7 mouse cellular contexts compared by ENCODE assay signal in the genomic region with DNA sequence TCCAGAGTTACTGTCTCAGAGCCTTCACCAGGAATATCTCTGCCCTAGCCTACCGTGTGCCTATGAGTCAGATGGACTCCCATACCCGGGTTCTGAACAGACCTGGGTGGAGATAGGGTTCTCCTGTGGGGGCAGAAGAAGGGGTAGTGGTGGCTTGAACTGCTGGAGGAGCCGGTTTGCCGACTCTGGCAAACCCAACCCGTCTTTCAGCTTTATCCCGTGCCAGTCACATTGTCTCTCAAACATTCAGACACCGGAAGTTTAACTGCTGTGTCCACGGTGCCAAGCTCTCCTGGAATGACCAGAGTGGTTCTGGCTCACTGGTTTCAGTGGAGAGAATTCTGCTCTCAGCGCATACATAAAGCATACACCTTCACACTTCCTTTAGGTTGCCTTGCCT. TPM values are rescaled to one million over a fixed set of nuclear protein-coding genes. Genes with fewer than 3 reads are reported as not detected.
DNase-seq lines count a peak whose midpoint lies in the region; ATAC-seq and TF ChIP-seq lines count a peak whose summit lies in the region.

No protein-coding gene starts in this region.

- peak overlapping the region; percentile 97 for H3K4me2 ChIP-seq in lung, postnatal 0 days (replicated peaks; ENCODE audit: low read depth, low read length)
- peak overlapping the region; percentile 92 for H3K4me2 ChIP-seq in forebrain, embryonic 11.5 days (ENCODE audit: low read depth, low read length, severe bottlenecking)
- H3K4me2 ChIP-seq in neural tube, embryonic 15.5 days: peak overlapping the region; percentile 85

- H3K27me3 ChIP-seq in lung, postnatal 0 days (replicated peaks; ENCODE audit: insufficient read depth, low read length): no peaks in the 10 kb centered on the region
- no peaks in the 10 kb centered on the region for H3K27me3 ChIP-seq in forebrain, embryonic 11.5 days (ENCODE audit: control insufficient read depth, insufficient read depth, low read length)
- no peaks in the 10 kb centered on the region for H3K27me3 ChIP-seq in limb, embryonic 10.5 days (ENCODE audit: low read depth, poor library complexity, severe bottlenecking)
- no peaks in the 10 kb centered on the region for H3K27me3 ChIP-seq in neural tube, embryonic 15.5 days (replicated peaks)

- H3K36me3 ChIP-seq in lung, postnatal 0 days (ENCODE audit: insufficient read depth, low read length): no peaks in the 10 kb centered on the region
- H3K36me3 ChIP-seq in forebrain, embryonic 11.5 days (ENCODE audit: control insufficient read depth, insufficient read depth, low read length): no peaks in the 10 kb centered on the region
- peaks cover 3% of the 10 kb centered on the region; the same call in 1 of the 2 replicates for H3K36me3 ChIP-seq in limb, embryonic 10.5 days
- no peaks in the 10 kb centered on the region for H3K36me3 ChIP-seq in neural tube, embryonic 15.5 days

- no peak for TF ChIP-seq CTCF in lung, postnatal 0 days (IDR thresholded peaks at IDR 0.05)

- intact Hi-C loops in left cerebral cortex, postnatal 25 days (cut with DNase I): no loop called here

- H3K4me3 ChIP-seq in lung, postnatal 0 days (ENCODE audit: low read depth, low read length): no peak overlapping the region
- H3K4me3 ChIP-seq in forebrain, embryonic 11.5 days (ENCODE audit: low read depth, low read length): no peak overlapping the region
- H3K4me3 ChIP-seq in limb, embryonic 10.5 days: peak overlapping the region; percentile 92
- H3K4me3 ChIP-seq in neural tube, embryonic 15.5 days (replicated peaks): peak overlapping the region; percentile 82

- DNase-seq in lung, postnatal 0 days (ENCODE audit: low spot score): peak; percentile 38
- no peak for DNase-seq in lung, postnatal 14 days
- no peak for DNase-seq in forebrain, embryonic 11.5 days (ENCODE audit: low spot score)
- DNase-seq in limb, embryonic 10.5 days (ENCODE audit: low spot score): no peak
- DNase-seq in left cerebral cortex, postnatal 25 days (ENCODE audit: low spot score in 2 of 2): no peak
- no peak for DNase-seq in layer of hippocampus, adult 9-10 months (ENCODE audit: low spot score)

- TF ChIP-seq EP300 in lung, postnatal 0 days (IDR thresholded peaks at IDR 0.05): no peak

- H3K9me3 ChIP-seq in lung, postnatal 0 days (ENCODE audit: low read length): no peaks in the 10 kb centered on the region
- H3K9me3 ChIP-seq in forebrain, embryonic 11.5 days (ENCODE audit: control insufficient read depth, low read length): no peaks in the 10 kb centered on the region
- H3K9me3 ChIP-seq in limb, embryonic 10.5 days (replicated peaks): no peaks in the 10 kb centered on the region
- no peaks in the 10 kb centered on the region for H3K9me3 ChIP-seq in neural tube, embryonic 15.5 days (replicated peaks)

- no peak overlapping the region for H3K9ac ChIP-seq in lung, postnatal 0 days (replicated peaks; ENCODE audit: low read depth)
- H3K9ac ChIP-seq in forebrain, embryonic 11.5 days (ENCODE audit: low read length): no peak overlapping the region
- H3K9ac ChIP-seq in neural tube, embryonic 15.5 days (replicated peaks): peak overlapping the region; percentile 94; the same call in 1 of the 2 replicates

- H3K4me1 ChIP-seq in lung, postnatal 0 days (ENCODE audit: insufficient read depth, low read depth, low read length): peaks cover 6% of the 10 kb centered on the region; the same call in 1 of the 2 replicates
- H3K4me1 ChIP-seq in forebrain, embryonic 11.5 days (replicated peaks; ENCODE audit: control insufficient read depth, insufficient read depth, low read length): peaks cover 14% of the 10 kb centered on the region
- H3K4me1 ChIP-seq in limb, embryonic 10.5 days: peaks cover 30% of the 10 kb centered on the region
- peaks cover 39% of the 10 kb centered on the region for H3K4me1 ChIP-seq in neural tube, embryonic 15.5 days

- no peak for ATAC-seq in lung, postnatal 0 days
- ATAC-seq in forebrain, embryonic 11.5 days (replicated peaks; ENCODE audit: low FRiP score): no peak
- no peak for ATAC-seq in neural tube, embryonic 15.5 days (ENCODE audit: low FRiP score)

- 0 out of 2 replicates have a peak overlapping the region, but pooled peaks have one; percentile 33 for H3K27ac ChIP-seq in lung, postnatal 0 days (ENCODE audit: low read length)
- no peak overlapping the region for H3K27ac ChIP-seq in forebrain, embryonic 11.5 days (ENCODE audit: low read depth, low read length)
- H3K27ac ChIP-seq in limb, embryonic 10.5 days: no peak overlapping the region
- H3K27ac ChIP-seq in neural tube, embryonic 15.5 days (replicated peaks): no peak overlapping the region

- WGBS in lung, postnatal 0 days: 41% methylated on average over 9 of the region's 9 CpGs
- WGBS in forebrain, embryonic 11.5 days: 85% methylated on average over 9 of the region's 9 CpGs
- WGBS in limb, embryonic 10.5 days: 90% methylated on average over 9 of the region's 9 CpGs
- WGBS in neural tube, embryonic 15.5 days: 80% methylated on average over 9 of the region's 9 CpGs

RNA-seq across cellular contexts. Expression of gene Tnk2, which starts 2.3 kb away (rescaled TPM):
- 19.8 and 22.4 TPM in 2 replicates for polyA plus RNA-seq in lung, postnatal 0 days (2015; fragmentation: Nextera tagmentation; extraction: Ambion mirVana)
- polyA plus RNA-seq in forebrain, embryonic 11.5 days (2014; fragmentation: Nextera tagmentation; extraction: Ambion mirVana): 11.2 and 12.1 TPM in 2 replicates
- polyA plus RNA-seq in limb, embryonic 10.5 days (2016; fragmentation: Nextera tagmentation; extraction: Ambion mirVana): 11.2 and 12.0 TPM in 2 replicates
- polyA plus RNA-seq in neural tube, embryonic 15.5 days (2015; fragmentation: Nextera tagmentation; extraction: Ambion mirVana): 20.0 and 23.2 TPM in 2 replicates
- total RNA-seq in left cerebral cortex, postnatal 25 days (2021): 100 to 1,000 TPM; 179 to 184 TPM

RNA-seq across cellular contexts. Expression of gene Tfrc, which starts 37.3 kb away (rescaled TPM):
- 14.6 and 16.0 TPM in 2 replicates for polyA plus RNA-seq in lung, postnatal 0 days (2015; fragmentation: Nextera tagmentation; extraction: Ambion mirVana)
- polyA plus RNA-seq in forebrain, embryonic 11.5 days (2014; fragmentation: Nextera tagmentation; extraction: Ambion mirVana): 68.4 and 73.6 TPM in 2 replicates
- 55.9 and 56.9 TPM in 2 replicates for polyA plus RNA-seq in limb, embryonic 10.5 days (2016; fragmentation: Nextera tagmentation; extraction: Ambion mirVana)
- 32.7 and 33.1 TPM in 2 replicates for polyA plus RNA-seq in neural tube, embryonic 15.5 days (2015; fragmentation: Nextera tagmentation; extraction: Ambion mirVana)
- 10 to 100 TPM; 71.0 to 79.9 TPM for total RNA-seq in left cerebral cortex, postnatal 25 days (2021)

Comparison
In these comparisons a context has a peak if more than half of its experiments do, and no peak if none do; other contexts are left out.
1. H3K4me3 ChIP-seq: peak in limb, embryonic 10.5 days (single experiment) and neural tube, embryonic 15.5 days (single experiment); none in lung, postnatal 0 days (single experiment) and forebrain, embryonic 11.5 days (single experiment).
2. Peak in every context shown above with its lines, with median percentiles within 50 percentile points of each other: H3K4me2 ChIP-seq.